Mouse (Mus musculus) thymus, adult 2 months (tissue): Measurements from ENCODE around the gene Sod3.

Experiments
- CTCF ChIP-seq: fragments of 200-500 bp; IDR thresholded peaks from 2 replicates; pipeline ENCODE4 v1.5.1; 2012; ENCODE audit warnings: mild to moderate bottlenecking, control low read depth, low read length, moderate library complexity, borderline replicate concordance; ENCODE audit not compliant: control insufficient read depth, poor library complexity, insufficient read depth; ENCODE audit errors: extremely low read depth
- POLR2A ChIP-seq: fragments of 200-500 bp; IDR thresholded peaks from 2 replicates; pipeline ENCODE4 v1.6.1; 2012; ENCODE audit warnings: mild to moderate bottlenecking, low read length, control low read depth, moderate library complexity; ENCODE audit not compliant: control insufficient read depth, poor library complexity, insufficient read depth; ENCODE audit errors: extremely low read depth

GRCm38 (mm10) chr5:52415193-52415592 lies 51.6 kb downstream of the Sod3 start:
- TF ChIP-seq CTCF, result no peak
- TF ChIP-seq POLR2A, result no peak
